Mouse (Mus musculus) urinary bladder, adult 2 months (tissue): ENCODE results near the gene Fnbp4. TPM values are rescaled to one million over a fixed set of nuclear protein-coding genes. Genes with fewer than 3 reads are reported as not detected.

Experiments used
- DNase-seq: peaks from one replicate; pipeline ENCODE4 v3.0.0; 2022; ENCODE audit warnings: low spot score
- polyA plus RNA-seq: library from polyadenylated mRNA; depleted of rRNA; stranded (reverse); fragments of >200 nt; gene quantifications from 2 replicates; pipeline ENCODE4 v1.2.3, GENCODE M21; 2012; rRNA removed

Gene Fnbp4
- polyA plus RNA-seq, result 43.2 and 55.3 TPM in 2 replicates

DNA sequence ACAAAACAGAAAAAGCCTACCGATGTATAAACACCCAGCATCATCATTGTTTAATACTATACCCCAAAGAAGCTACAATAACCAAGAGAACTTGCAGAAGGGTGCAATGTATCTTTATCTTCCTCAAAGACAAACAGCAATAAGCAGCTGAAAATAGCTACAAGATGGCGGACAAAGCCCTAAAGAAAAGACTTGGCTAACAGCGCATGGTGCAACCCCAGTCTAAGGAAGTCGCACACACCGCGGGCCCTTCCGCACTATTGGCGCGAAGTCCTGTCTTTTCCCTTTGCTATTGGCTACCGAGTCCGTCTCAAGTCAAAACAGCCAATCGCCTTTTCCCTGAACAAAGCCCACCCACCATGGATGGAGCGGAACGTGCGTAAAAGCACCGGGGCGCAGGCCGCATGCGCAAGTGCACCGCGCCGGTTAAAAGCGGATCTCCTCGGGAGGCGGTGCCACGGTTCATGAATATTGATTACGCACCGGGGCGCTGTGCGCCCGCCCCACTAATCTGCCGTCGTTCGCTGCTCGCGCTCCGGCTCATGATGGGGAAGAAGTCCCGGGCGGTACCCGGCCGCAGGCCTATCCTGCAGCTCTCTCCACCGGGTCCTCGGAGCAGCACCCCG lies at the start of gene Fnbp4:
Fnbp4 (plus strand) TSS at position 318 of the 626 bp plus-strand sequence.
- DNase-seq, result peak; percentile 91

DNA sequence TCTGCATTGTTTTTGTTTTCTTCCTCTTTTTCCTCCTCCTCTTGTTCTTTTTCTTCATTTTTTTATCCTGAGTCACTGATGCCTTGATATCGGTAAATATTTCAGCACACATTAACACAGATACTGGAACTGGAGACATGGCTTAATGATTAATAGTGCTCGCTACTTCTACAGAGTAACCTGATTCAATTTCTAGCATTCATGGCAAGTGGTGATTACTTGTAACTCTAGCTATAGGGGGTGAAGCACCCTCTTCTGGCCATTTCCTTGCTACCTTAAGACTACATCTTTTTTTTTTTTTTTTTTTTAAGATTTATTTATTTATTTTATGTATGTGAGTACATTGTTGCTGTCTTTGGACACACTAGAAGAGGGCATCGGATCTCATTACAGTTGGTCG lies 44.2 kb upstream of the Fnbp4 start:
- DNase-seq, result no peak

DNA sequence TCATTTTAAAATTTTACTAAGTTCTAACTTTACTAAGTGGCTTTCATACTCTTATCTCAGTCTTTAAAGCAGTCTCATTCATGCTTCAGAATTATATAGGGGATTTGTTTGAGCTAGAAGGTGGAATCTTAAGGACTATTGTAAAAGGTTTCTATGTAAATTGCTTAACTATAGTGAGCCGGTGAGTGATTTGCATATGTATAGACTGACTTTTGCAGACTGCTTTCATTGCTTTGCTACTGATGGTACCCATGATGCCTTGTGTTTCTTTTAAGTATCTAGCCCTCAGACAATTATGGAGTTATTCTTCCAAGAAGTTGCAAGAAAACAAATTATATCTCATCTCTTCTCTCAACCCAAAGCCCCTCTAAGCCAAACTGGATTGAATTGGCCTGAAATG lies 36.6 kb upstream of the Fnbp4 start:
- no peak for DNase-seq

DNA sequence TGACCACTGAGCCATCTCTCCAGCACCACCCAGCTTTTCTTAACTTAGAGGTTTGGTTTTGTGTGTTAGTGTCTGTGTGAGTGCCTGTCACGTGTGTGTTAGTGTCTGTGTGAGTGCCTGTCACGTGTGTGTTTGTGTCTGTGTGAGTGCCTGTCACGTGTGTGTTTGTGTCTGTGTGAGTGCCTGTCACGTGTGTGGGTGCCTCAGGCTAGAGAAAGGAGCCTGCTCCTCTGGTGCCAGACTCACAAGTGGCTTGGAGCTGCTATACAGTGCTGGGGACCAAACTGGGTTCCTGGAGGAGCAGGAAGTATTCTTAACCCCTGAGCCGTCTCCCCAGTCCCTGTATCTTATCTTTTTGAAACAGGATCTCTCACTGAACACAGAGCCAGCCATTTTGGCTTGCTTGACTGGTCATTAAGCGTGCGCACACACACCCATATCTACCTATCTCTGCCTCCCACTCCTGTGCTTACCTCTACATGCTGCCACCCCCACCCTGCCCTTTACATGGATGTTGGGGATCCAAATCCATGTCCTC lies 29.5 kb upstream of the Fnbp4 start:
- DNase-seq, result no peak

DNA sequence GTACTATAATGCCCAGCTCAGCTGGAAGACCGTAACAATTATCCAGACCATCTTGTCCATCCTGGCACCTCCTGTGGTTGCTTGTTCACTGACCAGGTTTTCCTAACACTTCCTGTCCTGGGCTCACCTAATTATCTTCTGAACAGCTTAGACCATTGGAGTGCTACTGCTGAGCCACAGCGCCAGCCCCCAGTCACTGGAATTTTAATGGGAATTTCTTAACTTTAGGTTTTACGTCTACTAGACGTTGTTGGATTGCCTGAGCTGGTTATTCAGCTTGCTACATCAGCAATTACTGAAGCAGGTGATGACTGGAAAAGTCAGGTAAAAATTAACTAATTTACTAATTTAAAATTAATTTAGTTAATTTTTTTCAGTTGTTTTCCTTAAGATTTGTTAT lies 27.8 kb upstream of the Fnbp4 start:
- no peak for DNase-seq

DNA sequence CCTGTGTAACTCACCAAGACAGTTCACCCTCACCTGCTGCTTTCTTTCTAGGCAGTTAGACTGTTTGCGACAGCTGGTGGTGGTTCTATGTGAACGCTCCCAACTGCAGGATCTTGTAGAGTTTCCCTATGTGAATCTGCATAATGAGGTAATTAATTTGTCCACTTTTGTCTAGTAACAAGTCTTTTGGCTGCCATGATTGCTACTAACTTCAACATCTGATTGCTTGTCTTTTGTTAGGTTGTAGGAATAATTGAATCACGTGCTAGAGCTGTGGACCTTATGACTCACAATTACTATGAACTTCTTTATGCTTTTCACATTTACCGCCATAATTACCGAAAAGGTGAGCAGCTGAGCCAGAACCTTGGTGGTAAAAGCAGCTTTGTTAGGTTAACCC lies 27.2 kb upstream of the Fnbp4 start:
- DNase-seq, result no peak

DNA sequence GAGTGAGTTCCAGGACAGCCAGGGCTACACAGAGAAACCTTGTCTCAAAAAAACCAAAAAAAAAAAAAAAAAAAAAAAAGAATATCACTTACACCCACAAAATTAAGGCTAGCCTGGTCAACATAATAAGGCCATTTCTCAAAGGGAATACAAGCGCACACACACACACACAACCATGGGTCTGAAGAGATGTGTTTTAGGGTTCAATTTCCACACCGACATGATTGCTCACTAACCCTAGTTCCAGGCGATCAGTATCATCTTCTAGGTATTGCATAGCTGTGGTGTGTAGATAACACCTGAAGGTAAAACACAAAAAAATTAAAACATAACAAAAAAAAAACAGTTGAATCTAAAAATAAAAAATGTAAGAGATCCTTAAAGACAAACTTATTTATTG lies 18.4 kb upstream of the Fnbp4 start:
- DNase-seq, result no peak

DNA sequence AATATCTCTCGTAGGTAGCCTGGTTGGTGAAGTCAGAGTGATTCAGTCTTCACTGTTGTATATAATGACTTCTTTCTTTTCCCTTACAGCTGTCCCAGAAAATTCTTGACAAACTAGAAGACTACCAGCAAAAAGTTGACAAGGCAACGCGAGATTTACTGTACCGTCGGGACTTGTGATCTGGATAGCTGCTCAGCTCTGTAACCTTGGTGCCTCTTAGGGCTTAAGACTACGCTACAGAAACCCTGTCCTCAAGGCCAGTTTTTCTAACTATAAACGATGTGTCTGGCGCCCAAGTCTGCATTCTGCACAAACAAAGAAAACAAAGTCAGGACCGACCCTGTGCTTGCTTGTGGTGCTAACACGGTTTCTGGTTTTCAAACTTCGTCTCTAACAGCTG lies 9.8 kb upstream of the Fnbp4 start:
- no peak for DNase-seq

DNA sequence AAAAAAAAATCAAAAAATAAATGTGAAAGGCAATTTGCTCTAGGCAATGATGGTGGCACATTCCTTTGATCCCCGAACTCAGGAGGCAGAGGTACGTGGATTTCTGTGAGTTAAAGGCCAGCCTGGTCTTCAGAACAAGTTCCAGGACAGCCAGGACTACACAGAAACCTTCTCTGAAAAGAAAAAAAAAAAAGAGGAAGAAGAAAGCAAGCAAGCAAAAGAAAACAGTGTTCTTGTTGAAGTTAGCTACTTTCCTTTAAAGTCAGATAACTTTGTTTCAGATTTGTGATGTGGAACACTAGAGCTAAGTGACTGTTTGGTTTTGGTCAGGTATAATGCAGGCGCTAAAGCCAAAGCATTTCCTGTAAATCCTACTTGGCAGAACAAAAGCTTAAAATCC lies 6.4 kb upstream of the Fnbp4 start:
- DNase-seq, result no peak

DNA sequence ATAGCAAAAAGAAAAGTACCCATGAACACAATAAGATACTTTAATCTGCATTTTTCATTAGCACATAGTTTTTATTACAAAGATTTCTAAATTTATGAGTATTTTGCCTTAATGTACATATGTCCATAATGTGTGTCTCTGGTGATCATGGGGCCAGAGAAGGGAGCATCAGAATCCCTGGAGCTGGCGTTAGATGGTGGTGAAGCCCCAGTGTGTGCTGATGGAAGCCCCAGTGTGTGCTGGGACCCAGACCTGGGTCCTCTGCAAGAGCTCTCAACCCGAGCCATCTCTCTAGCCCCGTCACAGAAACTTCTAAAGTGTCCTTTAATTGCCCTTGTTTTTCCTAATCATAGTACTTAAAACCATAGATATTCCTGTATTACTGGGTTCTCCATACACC lies 5.8 kb upstream of the Fnbp4 start:
- no peak for DNase-seq

DNA sequence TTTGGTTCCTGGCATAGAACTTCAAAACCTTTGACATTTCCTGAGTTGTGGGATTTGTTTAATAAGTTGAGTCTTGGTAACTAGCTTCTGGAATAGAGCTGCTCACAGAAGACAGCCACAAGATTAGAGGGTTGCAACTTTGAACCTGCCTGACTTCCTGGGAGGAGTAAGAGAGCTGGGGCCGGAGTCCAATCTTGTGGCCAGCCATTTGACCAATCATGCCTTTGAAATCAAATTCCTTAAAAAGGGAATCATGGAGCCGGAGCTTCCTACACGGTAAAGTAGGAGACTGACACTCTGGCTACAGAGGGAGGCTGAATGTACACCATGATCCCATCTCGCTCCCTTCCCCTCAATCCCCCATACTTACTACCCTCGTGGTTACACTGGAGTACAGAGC lies 5.2 kb upstream of the Fnbp4 start:
- DNase-seq, result no peak

DNA sequence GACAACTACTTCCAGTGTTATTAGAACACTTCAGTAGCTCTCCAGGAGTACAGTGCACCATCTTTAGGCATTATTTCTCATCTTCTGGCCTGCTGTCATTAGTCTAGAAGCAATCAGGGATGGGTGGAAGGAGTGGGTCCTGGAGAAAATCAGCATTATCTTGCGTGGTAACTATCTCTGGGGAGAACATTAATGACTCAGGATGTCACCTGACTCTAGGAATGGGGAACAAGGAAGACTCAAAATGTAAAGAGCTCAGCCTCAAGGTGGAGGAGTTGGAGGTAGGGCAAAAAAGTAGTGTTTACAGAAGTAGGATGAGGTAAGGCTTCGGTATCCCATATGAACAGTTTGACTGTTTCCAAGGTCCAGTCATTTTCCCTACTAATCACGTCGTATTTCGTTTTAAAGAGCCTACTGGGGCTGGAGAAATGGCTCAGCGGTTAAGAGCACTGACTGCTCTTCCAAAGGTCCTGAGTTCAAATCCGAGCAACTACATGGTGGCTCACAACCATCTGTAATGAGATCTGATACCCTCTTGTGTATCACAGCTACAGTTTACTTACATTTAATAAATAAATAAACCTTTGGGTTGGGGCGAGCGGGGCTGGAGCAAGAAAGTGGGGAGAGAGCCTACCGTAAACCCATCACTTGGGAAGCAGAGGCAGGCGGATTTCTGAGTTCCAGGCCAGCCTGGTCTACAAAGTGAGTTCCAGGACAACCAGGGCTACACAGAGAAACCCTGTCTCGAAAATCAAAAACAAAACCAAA lies 701 bp upstream of the Fnbp4 start:
- no peak for DNase-seq

DNA sequence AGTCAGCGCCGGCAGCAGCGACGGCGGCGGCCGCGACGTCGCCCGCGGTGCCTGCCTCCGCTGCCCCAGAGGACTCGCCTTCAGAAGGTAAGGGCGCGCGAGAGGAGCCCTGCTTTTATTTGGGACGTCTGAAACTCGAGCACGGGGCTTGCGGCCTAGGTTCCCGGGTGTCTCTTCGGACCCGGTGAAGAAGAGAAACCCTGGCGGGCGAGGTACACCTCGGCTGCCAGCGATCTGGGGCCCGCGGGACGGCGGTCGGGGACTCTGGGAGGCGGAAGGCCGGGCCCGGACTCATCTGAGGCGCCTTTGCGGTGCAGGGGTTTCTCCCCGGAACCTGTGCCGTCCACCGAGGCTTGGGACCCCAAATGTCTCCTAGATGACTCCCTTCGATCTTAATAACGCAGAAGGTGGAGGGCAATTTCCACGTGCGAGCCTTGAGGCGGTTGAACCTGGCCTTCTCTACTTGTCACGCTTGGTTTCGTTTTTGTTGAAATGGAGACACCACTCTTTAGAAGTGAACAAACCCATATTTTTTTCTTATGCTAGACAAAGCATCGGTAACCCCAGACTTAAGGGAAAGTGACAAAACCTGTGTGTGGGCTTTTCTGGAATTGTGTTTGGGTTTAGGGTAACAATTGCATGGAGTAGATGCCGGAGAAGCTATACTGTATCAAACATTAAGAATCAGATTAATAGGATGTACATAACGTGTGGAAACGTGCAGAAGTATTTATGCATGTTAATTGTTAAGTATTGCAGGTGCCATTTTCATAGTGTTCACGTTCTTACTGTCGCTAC lies 769 bp downstream of the Fnbp4 start:
- no peak for DNase-seq

DNA sequence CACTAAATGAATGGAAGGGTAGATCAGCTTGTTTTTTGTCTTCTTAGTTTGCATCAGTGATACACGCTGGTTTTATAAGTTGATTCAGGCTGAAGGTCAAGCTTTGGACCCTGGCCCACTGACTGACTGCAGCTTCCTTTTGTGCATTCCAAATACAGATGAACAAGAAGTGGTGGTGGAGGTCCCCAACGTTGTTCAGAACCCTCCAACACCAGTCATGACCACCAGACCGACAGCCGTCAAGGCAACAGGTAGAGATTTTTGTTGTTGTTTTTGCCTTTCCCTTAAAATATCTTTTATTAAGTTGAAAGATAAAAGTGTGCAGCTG lies 1.3 kb downstream of the Fnbp4 start:
- DNase-seq, result no peak

DNA sequence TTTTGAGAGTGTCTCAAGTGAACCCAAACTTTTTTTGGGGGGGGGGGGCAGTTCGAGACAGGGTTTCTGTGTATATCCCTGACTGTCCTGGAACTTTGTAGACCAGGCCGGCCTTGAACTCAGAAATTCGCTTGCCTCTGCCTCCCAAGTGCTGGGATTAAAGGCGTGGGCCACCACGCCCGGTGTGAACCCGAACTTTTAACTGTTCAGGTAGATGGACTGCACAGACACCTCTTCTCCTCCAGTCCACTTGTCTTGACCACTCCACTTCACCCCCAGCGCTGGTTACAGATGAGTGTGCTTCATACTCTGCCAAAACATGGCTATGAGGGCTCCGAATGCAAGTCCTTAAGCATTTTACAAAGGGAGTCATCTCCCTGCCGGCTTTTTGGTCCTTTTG lies 2.0 kb downstream of the Fnbp4 start:
- no peak for DNase-seq

DNA sequence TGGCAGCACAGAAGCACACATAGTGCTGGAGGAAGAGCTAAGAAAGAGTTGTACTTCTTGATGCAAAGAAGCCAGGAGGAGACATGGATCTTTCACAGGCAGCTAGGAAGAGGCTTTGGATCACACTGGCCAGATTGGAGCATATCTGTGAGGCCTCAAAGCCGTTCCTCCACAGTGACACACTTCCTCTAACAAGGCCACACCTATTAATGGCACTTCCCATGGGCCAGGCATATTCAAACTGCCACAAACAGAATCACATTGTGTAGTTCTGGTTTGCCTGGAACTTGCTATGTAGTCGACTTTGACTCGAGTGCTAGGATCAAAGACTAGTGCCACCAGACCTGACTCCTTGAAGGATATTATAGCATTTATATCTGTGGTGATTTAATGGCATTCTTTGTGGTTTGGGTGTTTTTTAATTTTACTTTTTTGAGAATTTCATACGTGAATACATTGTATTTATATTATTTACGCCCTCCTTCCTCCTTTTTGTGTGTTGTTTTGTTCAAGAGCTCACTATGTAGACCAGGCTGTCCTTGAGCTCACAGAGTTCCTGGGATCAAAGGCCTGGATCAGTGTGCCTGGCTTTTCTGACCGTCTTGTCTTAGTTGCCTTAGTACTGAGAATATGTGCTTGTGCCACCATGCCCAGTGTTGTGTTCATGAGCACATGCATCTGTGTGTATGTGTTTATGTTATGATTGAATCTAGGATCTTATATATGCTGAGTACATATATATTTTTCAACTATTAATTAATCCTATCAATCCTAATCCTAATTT lies 4.7 kb downstream of the Fnbp4 start:
- DNase-seq, result no peak

DNA sequence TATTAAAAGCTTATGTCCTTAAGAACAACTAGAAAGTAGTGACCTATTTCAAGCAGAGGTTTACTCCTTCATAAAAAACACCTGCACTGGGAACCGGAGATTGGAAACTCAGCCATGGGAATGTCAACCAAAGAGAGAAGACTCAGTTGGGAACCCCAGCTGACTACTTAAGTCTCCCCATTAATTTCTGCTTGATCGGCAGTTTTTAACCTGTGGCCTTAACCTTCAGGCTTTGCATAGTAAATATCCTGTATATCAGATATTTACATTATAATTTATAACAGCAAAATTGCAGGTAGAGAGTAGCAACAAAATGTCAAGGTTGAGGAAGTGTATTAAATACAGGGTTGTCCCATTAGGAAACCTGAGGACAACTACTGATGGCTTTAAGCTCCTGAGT lies 8.4 kb downstream of the Fnbp4 start:
- DNase-seq, result no peak

DNA sequence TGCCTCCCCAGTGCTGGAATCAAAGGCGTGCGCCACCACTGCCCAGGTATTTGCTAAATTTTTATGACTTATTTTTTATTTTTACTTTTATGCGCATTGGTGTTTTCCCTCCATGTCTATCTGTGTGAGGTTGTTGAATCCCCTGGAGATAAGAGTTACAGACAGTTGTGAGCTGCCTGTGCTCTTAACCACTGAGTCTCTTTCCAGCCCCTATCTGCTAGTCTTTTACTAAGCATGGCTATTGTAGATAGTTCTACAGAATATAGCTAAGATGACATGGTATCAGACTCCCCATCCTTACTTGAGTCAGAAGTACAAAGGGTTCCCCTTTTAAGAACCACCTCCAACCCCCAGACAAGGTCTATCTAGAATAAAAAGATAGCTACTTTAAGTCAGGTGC lies 9.0 kb downstream of the Fnbp4 start:
- no peak for DNase-seq

DNA sequence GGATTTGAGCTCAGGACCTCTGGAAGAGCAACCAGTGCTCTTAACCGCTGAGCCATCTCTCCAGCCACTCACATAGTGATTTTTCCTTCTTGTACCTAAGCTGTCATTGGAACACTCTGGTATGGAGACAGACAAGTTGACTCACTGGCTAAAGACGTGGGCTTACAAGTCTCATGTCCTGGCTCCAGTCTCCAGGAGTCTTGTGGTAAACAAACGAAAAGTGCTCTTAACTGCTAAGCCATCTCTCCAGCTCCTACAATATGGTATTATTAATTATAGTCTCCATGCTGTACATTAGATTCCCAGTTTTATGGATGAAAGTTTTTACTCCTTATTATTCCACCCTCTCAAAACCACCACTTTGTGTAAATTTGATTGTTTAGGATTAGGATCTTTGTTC lies 20.0 kb downstream of the Fnbp4 start:
- DNase-seq, result no peak

DNA sequence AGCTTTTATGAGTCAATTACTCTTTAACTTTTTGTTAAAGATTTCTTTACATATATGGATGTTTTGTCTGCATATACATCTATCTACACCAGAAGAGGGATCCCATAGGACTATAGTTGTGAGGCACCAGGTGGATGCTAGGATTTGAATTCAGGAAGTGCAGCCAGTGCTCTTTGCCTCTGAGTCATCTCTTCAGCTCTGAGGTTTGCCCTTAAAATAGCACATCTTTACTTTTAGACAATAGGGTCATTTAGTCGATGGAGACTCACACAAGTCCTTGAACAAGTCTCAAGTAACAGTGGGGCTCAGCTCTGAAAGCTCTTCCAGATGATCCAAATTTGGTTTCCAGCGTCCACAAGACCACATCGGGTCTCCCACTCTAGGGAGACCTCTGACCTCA lies 36.2 kb downstream of the Fnbp4 start:
- no peak for DNase-seq

DNA sequence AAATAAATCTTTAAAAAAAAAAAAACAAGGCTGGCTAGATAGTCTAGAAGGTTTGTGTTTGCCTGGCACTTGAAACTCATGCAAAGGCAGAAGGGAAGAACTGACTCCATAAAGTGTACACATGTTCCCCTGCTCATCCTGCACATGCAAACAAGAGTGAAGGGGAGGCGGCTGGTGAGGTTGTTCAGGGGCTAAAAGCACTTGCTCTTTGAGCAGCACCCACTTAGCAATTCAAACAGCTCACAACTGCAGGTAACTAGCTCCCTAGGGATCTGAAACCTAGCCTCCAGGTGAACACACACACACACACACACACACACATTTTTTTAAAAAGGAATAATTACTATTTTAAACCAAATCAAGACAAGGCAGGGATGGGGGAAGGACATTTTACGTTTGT lies 36.8 kb downstream of the Fnbp4 start:
- DNase-seq, result no peak

DNA sequence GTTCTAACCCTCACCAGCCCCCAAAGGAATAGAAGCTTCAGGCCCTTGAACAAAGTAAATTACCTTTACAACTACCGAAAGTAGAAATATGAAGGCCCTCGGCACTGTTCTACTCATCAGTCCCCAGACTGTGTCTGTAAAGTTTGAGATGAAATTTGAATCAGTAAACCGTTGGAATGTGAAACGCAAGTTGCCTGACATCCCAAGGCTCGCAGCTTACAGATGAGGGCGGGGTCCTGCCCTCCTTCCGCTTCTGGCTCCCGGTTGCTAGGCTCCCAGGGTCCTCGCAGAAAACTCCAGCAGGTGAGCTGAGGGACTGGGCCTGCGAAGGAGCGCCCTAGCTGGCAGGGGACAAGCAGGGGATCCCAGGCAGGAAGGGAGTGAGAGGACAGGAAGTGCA lies 37.3 kb downstream of the Fnbp4 start, which contains the start of gene Agbl2:
Agbl2 (plus strand) TSS at position 270 of the 400 bp plus-strand sequence.
- no peak for DNase-seq
